In genomic region chr5:115045146-115045677, GRCm38 (mm10) we compare ENCODE assay signal across 18 mouse cellular contexts. TPM values are rescaled to one million over a fixed set of nuclear protein-coding genes. Genes with fewer than 3 reads are reported as not detected.
"Had no signal": no experiment of that assay in that cellular context is flagged by ENCODE, and none has a peak within 500 bp of the region (broad histone marks: within the 10 kb centered on the region; RNA-seq: fewer than 3 reads in every experiment).

No protein-coding gene starts in this region.

- ATAC-seq: midbrain, embryonic 15.5 days had no signal

- H3K36me3 ChIP-seq: limb, embryonic 15.5 days; midbrain, embryonic 15.5 days; neural tube, embryonic 13.5 days had no signal

- H3K9me3 ChIP-seq: kidney, embryonic 15.5 days; limb, embryonic 15.5 days; midbrain, embryonic 15.5 days; neural tube, embryonic 13.5 days had no signal

- H3K4me2 ChIP-seq: kidney, embryonic 15.5 days; limb, embryonic 15.5 days; midbrain, embryonic 11.5 days; midbrain, embryonic 15.5 days; neural tube, embryonic 13.5 days had no signal

- H3K27ac ChIP-seq: kidney, embryonic 15.5 days; left cerebral cortex, adult 2 months; limb, embryonic 15.5 days; liver, embryonic 14.5 days; midbrain, embryonic 15.5 days; neural tube, embryonic 13.5 days had no signal

- H3K9ac ChIP-seq: kidney, embryonic 15.5 days; limb, embryonic 15.5 days; liver, embryonic 14.5 days; midbrain, embryonic 15.5 days; neural tube, embryonic 13.5 days had no signal

- DNase-seq: kidney, adult 2 months; kidney, postnatal 14 days; lung, adult 18-20 months; lung, postnatal 36 days; retina, postnatal 1 day; thymus, postnatal 4 days had no signal

- H3K4me1 ChIP-seq: kidney, embryonic 15.5 days; midbrain, embryonic 15.5 days had no signal

- H3K27me3 ChIP-seq: kidney, embryonic 15.5 days; limb, embryonic 15.5 days; midbrain, embryonic 15.5 days; neural tube, embryonic 13.5 days had no signal

- H3K4me3 ChIP-seq: kidney, embryonic 15.5 days; left cerebral cortex, adult 2 months; limb, embryonic 15.5 days; midbrain, embryonic 15.5 days; neural tube, embryonic 13.5 days had no signal

RNA-seq across cellular contexts. Expression of gene Gm10401, which starts 52.9 kb away (rescaled TPM):
- total RNA-seq: layer of hippocampus, adult 8-10 months; layer of hippocampus, postnatal 14 days; left cerebral cortex, adult 2 months; left cerebral cortex, postnatal 14 days; megakaryocyte progenitor cell, adult 5-6 weeks; monocyte, adult 5-6 weeks had no signal
- polyA plus RNA-seq: kidney, adult 2 months had no signal
